Mouse (Mus musculus): ENCODE data around the gene Dnajc4.

Dnajc4 gene

GRCm38 (mm10) chr19:6992011-6992858 is at the start of gene Dnajc4:
Gene Dnajc4, minus strand, starts transcription at chr19:6992572.
- peak; percentile 99 for DNase-seq

GRCm38 (mm10) chr19:7041171-7041570 is 48.8 kb upstream of the Dnajc4 start:
- DNase-seq = no peak

- DNase-seq = peak; percentile 56
Measured at GRCm38 (mm10) chr19:7040637-7041130, 48.3 kb upstream of the Dnajc4 start.

- DNase-seq = peak; percentile 98
Measured at GRCm38 (mm10) chr19:7039841-7040636, 47.7 kb upstream of the Dnajc4 start, which contains the start of gene Stip1. Gene Stip1, minus strand, starts transcription at chr19:7039967.

GRCm38 (mm10) chr19:7039088-7039720 is 46.8 kb upstream of the Dnajc4 start:
- DNase-seq = peak; percentile 79

- no peak for DNase-seq
Measured at GRCm38 (mm10) chr19:7034006-7034405, 41.6 kb upstream of the Dnajc4 start.

GRCm38 (mm10) chr19:7029531-7029930 is 37.2 kb upstream of the Dnajc4 start:
- DNase-seq = no peak

- DNase-seq = peak; percentile 83
Measured at GRCm38 (mm10) chr19:7020224-7020641, 27.9 kb upstream of the Dnajc4 start.

GRCm38 (mm10) chr19:7019191-7019590 is 26.8 kb upstream of the Dnajc4 start, which contains the start of gene Fermt3:
Gene Fermt3, minus strand, starts transcription at chr19:7019469.
- peak; percentile 91 for DNase-seq

GRCm38 (mm10) chr19:7018546-7018945 is 26.2 kb upstream of the Dnajc4 start:
- peak; percentile 37 for DNase-seq

- peak; percentile 71 for DNase-seq
Measured at GRCm38 (mm10) chr19:7017541-7018457, 25.4 kb upstream of the Dnajc4 start.

GRCm38 (mm10) chr19:7014481-7015135 is 22.2 kb upstream of the Dnajc4 start:
- DNase-seq = no peak

GRCm38 (mm10) chr19:7013984-7014383 is 21.6 kb upstream of the Dnajc4 start:
- DNase-seq = no peak

- no peak for DNase-seq
Measured at GRCm38 (mm10) chr19:7012426-7012825, 20.1 kb upstream of the Dnajc4 start.

- no peak for DNase-seq
Measured at GRCm38 (mm10) chr19:7006892-7007593, 14.7 kb upstream of the Dnajc4 start.

- no peak for DNase-seq
Measured at GRCm38 (mm10) chr19:6999360-7000063, 7.1 kb upstream of the Dnajc4 start.

- peak; percentile 47 for DNase-seq
Measured at GRCm38 (mm10) chr19:6997721-6998290, 5.4 kb upstream of the Dnajc4 start.

GRCm38 (mm10) chr19:6996006-6996405 is 3.6 kb upstream of the Dnajc4 start, which contains the start of the genes Nudt22 and Trpt1:
Gene Nudt22, minus strand, starts transcription at chr19:6996117.
Gene Trpt1, plus strand, starts transcription at chr19:6996131.
- DNase-seq = peak; percentile 70

GRCm38 (mm10) chr19:6995255-6995991 is 3.1 kb upstream of the Dnajc4 start:
- peak; percentile 26 for DNase-seq

Measured in thymus, postnatal 14 days (tissue).